Mouse (Mus musculus) testis, postnatal 10 days (tissue): Measurements from ENCODE around the gene Washc2.
"Not testable (repeated sequence)": the region's sequence is repeated elsewhere in the genome, so short reads cannot be mapped to it uniquely, and the experiment has no call there.

Experiments
- DNase-seq: peaks from one replicate; pipeline ENCODE4 v3.0.0; 2021; ENCODE audit warnings: low spot score

The Washc2 gene

DNA sequence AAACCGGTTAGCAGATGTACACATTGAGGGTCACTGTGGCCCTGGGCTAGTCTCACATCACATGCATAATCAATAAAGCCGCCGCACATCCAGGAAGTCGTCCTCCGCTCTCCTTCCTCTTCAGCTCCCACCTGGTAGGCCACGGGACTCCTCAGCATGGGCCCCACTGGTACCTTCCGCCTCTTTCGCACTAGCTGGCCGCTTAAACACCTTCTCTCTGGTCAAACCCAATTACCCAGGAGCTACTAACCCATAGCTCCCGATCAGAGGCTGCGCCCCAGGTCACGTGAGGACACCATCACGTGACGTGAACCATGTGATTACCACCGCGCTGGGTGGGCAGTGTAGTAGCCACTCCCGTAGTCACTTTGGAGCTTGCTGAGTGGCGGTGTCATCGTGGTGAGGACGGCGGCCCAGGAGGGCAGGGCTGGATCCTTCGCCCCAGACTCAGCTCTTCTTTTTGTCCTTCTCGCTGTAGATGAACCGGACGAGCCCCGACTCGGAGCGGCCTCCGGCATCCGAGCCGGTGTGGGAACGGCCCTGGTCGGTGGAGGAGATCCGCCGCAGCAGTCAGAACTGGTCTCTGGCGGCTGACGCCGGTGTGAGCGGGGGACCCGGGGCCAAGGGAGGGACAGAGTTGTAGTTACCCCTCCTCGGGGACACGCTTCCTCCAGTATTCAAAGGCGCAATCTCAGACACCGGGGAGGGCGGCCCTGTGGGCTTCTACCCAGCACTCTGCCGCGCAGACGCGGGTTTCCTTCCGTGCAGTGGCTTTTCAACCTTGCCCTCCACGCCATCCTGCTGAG, at the start of gene Washc2:
TSS of gene Washc2 (plus strand) at position 310 of the 806 bp plus-strand sequence.
- peak; percentile 92 for DNase-seq

- no peak for DNase-seq
Observed at GRCm38 (mm10) chr6:116166383-116166782, 41.5 kb upstream of the Washc2 start.

GRCm38 (mm10) chr6:116173511-116174099, 34.2 kb upstream of the Washc2 start:
- DNase-seq: not testable (repeated sequence)

DNA sequence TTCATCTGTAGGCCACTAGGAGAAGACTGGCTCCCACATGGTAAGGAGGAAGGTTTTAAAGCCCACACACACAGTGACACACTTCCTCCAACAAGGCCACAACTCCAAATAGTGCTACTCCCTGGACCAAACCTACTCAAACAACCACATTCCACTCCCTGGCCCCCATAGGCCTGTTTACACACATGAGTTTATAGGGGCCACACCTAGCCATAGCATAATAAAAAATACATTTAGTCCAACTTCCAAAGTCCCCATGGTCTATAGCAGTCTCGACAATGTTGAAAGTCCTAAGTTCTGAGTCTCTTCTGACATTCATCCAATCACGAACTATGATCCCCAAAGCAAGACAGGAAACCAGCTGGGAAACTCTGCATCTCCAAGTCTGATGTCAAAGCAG, 29.5 kb upstream of the Washc2 start:
- DNase-seq: no peak

DNA sequence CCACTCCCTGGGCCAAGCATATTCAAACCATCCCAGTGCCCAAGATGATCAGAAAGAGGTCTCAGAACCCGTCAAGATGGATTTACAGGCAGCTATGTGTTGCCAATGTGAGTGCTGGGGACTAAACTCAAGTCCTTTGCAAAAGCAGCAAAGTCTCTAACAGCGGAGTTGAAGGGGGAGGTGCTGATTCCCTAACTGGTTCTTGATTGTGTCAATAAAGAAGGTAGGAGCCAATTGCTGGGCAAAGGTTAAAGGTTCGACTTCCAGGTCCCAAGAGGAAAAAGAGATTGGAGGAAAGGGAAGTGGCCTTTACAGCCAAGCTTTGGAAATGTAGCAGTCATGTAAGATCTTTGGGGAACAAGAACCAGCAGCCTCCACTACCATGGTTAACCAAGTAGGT, 27.1 kb upstream of the Washc2 start:
- no peak for DNase-seq

- no peak for DNase-seq
Observed at GRCm38 (mm10) chr6:116183509-116183908, 24.3 kb upstream of the Washc2 start.

DNA sequence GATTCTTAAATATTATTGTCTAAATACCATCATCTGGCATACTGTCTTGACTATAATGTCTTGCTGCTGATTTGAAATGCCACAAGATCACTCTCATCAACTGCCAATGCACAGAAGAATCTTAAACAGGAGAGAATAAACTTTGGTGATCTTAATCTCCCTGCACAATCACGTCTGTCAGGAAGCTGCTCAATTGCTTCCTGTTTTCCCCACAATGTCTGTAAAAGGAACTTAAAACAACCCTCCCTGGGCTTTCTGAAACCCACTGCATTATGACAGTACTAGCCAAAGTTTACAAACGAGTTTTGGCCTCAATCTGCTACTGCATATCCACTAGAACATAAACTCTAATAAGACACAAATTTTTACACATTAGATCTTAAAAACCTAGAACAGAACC, 21.4 kb upstream of the Washc2 start:
- DNase-seq: no peak

- DNase-seq: no peak
Observed at GRCm38 (mm10) chr6:116189417-116189816, 18.4 kb upstream of the Washc2 start.

- DNase-seq: peak; percentile 70
Observed at GRCm38 (mm10) chr6:116192809-116193311, 15.0 kb upstream of the Washc2 start.

DNA sequence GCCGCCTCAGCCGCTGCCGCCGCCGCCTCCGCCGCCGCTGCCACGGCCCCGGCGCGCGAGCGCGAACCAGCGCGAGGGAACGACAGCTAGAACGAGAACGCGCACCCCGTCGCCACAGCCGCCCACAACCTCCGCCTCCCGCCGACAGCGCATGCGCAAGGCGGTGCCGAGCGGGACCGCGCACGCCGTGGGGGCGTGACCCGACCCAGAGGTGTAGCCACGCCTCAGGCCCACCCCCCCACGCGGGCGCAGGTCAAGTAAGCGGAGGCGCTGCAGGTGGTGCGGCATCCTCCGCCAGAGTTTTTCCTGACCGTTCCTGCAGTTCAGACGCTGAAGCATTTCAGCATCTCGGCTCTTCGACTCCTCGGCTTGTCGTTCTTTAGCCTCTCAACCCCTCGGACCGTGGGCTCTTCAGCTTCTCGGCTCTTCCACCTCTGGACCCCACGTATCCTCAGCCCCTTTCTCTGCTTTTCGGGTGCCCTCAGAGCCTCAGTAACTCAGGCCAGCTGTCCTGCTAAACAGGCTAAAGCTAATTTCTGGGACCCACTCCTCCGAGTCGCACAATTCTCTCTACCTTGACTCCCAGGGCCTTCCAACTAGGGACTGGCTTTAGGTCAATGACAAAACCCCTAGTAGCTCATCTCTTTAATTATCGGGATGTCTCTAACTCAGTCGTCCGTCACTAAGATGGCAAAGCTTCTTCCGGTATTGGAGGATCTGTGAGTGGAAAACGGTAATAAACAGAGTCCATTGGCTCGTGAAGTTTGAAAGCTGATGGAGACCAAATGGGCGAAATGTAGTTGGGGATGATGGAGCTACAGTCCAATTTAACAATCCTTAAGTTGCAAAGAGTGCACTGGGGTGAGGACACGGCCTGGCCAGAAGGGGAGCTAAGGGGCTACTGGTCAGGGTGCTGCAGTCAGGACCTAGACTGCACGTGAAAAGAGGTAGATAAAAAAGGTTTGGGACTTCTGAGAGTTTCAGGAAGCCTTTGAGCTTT, 14.1 kb upstream of the Washc2 start, which contains the start of gene Tmcc1:
TSS of gene Tmcc1 (minus strand) at position 93 of the 1,000 bp plus-strand sequence.
- DNase-seq: peak; percentile 99

DNA sequence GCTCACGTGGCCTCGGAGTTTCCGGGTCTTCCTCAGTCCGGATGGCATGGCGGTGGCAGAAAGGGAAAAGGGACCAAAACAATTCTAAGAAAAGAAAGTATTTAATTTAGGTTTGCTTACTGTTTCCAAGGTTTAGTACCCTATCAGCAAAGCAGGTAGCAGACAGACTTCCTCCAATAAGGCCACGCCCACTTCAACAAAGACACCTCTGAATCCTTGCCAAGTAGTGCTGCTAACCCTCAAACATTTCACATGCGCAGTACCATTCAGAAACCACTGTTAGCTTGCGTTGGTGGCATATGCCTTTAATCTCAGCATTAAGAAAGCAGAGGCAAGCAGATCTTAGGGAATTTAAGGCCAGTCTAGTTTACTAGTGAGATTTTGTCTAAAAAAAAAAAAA, 12.0 kb upstream of the Washc2 start:
- DNase-seq: no peak

DNA sequence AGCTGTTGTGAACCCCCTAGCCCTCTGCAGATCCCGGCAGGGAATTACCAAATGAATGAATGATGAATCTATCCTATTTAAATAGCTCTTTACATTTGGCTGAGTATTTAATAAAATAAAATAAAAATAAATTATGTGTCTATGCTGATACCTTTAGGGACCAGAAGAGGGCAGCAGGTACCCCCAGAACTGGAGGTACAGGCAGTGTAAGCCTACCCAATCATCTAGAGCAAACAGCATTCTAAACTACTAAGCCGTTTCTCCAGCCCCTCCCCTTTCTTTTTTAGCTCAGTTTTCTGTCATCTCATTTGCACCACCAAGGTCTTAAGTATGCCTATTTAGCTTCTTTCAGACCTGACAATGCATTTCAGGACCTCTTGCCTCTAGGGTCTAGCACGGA, 9.7 kb upstream of the Washc2 start:
- no peak for DNase-seq

DNA sequence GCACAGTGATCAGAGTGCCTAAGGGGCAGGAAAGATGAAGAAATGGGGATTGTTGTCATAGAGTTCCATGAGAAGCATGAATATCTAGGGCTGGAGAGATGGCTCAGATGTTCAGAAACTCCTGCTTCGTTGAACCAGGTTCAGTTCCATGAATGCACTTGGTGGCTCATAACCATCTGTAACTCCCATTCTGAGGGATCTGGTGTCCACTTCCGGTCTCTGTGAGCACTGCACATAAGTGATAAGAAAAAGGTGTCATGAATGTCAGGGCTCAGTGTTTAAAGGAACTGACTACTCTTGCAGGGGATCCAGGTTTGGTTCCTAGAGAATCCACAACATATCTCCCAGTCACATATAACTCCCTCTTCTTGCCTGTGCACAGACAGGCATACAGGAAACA, 8.2 kb upstream of the Washc2 start:
- DNase-seq: no peak

- DNase-seq: no peak
Observed at GRCm38 (mm10) chr6:116227767-116228166, 19.9 kb downstream of the Washc2 start.

GRCm38 (mm10) chr6:116228785-116229525, 21.1 kb downstream of the Washc2 start:
- peak; percentile 75 for DNase-seq

GRCm38 (mm10) chr6:116234821-116235220, 27.0 kb downstream of the Washc2 start:
- not testable (repeated sequence) for DNase-seq

DNA sequence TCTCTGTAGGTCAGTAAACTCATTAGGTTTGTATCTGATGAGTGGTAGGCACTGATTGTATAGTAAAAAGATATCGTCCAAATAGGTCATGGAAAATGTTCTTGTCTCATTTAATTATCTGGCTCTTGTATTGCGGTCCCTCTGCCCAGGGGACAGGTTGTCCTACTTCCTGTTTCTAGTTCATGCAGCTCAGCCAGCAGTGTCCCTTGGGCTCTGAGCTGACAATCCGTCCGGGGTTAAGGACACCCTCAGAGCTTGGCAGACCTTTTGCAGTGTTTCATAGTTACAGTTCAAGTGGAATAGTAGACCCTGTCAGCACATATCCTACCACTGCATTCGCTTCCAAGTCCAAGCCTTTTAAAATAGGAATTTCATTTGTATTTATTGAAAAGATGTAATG, 27.5 kb downstream of the Washc2 start:
- no peak for DNase-seq

- DNase-seq: no peak
Observed at GRCm38 (mm10) chr6:116238083-116238482, 30.2 kb downstream of the Washc2 start.

DNA sequence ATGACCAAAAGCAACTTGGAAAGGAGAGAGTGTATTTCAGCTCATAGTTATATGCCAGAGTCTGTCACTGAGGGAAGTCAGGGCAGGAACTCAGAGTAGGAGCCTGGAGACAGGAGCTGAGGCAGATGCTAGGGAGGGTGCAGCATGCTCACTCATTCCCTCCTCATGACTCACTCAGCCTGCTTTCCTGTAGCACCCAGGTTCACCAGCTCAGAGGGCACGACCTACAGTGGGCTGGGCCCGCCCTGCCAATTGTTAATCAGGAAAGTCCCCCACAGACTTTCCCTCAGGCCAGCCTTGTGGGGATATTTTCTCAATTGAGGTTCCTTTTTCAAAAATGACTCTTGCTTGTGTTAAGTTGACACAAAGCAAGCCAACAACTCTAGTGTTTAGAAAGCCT, 32.5 kb downstream of the Washc2 start:
- no peak for DNase-seq

DNA sequence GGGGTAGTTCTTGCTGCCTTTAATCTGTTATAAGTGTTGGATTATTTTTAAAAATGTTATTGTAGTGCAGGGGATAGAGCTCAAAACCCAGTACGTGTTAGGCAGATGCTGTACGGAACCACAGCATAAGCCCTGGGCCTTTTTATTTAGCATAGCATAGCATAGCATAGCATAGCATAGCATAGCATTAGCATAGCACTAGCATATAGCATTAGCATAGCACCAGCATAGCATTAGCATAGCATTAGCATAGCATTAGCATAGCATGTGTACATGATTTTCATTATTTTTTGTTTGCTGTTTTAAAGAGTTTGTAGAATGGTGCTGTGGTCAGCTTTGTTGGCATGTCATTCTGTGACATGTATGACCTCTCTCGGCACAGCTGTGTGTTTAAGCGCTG, 51.8 kb downstream of the Washc2 start:
- no peak for DNase-seq

DNA sequence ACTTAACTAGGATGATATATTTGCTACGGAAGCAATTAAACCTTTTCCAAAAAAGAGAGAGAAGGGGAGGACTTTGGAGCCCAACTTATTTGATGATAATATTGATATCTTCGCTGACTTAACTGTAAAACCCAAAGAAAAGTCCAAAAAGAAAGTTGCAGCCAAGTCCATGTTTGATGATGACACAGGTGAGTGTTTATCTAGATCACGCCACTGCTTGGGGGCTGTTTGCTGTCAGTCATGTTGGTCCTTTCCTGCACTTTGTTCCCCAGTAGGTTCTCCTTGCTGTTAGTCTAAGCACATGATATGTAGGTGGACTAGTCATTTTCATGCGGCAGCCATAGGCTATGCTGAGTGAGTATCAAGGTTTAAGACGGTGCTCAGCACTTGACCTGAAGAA, 52.6 kb downstream of the Washc2 start:
- DNase-seq: no peak
